ENCODE assay signal across 34 mouse cellular contexts in the genomic region with DNA sequence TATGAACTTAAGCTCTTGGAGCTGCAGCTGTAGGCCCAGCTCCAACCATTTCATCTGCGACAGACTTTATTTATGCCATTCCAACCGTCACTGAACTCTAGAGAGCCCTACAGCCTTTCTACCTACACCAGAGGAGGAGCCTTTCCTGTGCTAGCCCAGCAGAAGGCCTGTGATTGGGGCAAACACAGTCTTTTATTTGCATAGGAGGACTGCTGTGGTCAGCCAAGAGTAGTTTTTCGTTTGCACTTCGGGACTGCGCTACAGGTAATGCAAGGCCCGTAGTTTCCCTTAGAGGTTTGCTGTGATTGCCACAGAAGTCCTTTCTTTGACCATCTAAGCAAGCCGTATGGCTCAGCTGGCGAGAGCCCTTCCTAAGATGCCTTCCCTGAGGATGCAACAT. TPM values are rescaled to one million over a fixed set of nuclear protein-coding genes. Genes with fewer than 3 reads are reported as not detected.
A peak's percentile ranks its signal among the peaks of the same experiment; 100 is the strongest.
DNase-seq lines count a peak whose midpoint lies in the region; ATAC-seq lines count a peak whose summit lies in the region.
"Had no signal": no experiment of that assay in that cellular context is flagged by ENCODE, and none has a peak within 500 bp of the region (broad histone marks: within the 10 kb centered on the region; RNA-seq: fewer than 3 reads in every experiment).

No protein-coding gene starts in this region.

- 0 out of 2 replicates have a peak overlapping the region, but pooled peaks have one; percentile 21 for H3K9ac ChIP-seq in embryonic facial prominence, embryonic 13.5 days
- H3K9ac ChIP-seq in heart, embryonic 13.5 days, result peak overlapping the region; percentile 44; the same call in 1 of the 2 replicates
- H3K9ac ChIP-seq in limb, embryonic 12.5 days (replicated peaks), result 0 out of 2 replicates have a peak overlapping the region, but pooled peaks have one; percentile 12
- H3K9ac ChIP-seq in midbrain, embryonic 11.5 days (ENCODE audit: low read length), result no peak overlapping the region
- no peak overlapping the region for H3K9ac ChIP-seq in midbrain, embryonic 13.5 days (replicated peaks)
- H3K9ac ChIP-seq: embryonic facial prominence, embryonic 12.5 days; forebrain, embryonic 15.5 days; hindbrain, embryonic 12.5 days; liver, embryonic 13.5 days; lung, embryonic 14.5 days; midbrain, embryonic 12.5 days; neural tube, embryonic 15.5 days had no signal

- 79% methylated on average over 8 of the region's 8 CpGs for WGBS in embryonic facial prominence, embryonic 13.5 days
- 80% methylated on average over 8 of the region's 8 CpGs for WGBS in embryonic facial prominence, embryonic 10.5 days
- 68% methylated on average over 8 of the region's 8 CpGs for WGBS in heart, embryonic 13.5 days
- WGBS in limb, embryonic 12.5 days, result 74% methylated on average over 8 of the region's 8 CpGs
- 70% methylated on average over 8 of the region's 8 CpGs for WGBS in limb, embryonic 10.5 days
- 79% methylated on average over 8 of the region's 8 CpGs for WGBS in midbrain, embryonic 11.5 days
- WGBS in midbrain, embryonic 13.5 days, result 72% methylated on average over 8 of the region's 8 CpGs

- H3K9me3 ChIP-seq in embryonic facial prominence, embryonic 13.5 days, result no peaks in the 10 kb centered on the region
- no peaks in the 10 kb centered on the region for H3K9me3 ChIP-seq in embryonic facial prominence, embryonic 10.5 days
- no peaks in the 10 kb centered on the region for H3K9me3 ChIP-seq in heart, embryonic 13.5 days
- no peaks in the 10 kb centered on the region for H3K9me3 ChIP-seq in limb, embryonic 12.5 days
- no peaks in the 10 kb centered on the region for H3K9me3 ChIP-seq in limb, embryonic 10.5 days (replicated peaks)
- no peaks in the 10 kb centered on the region for H3K9me3 ChIP-seq in midbrain, embryonic 11.5 days (ENCODE audit: control insufficient read depth, low read length)
- no peaks in the 10 kb centered on the region for H3K9me3 ChIP-seq in midbrain, embryonic 13.5 days
- H3K9me3 ChIP-seq: embryonic facial prominence, embryonic 12.5 days; forebrain, embryonic 10.5 days; forebrain, embryonic 15.5 days; G1E; hindbrain, embryonic 12.5 days; liver, embryonic 13.5 days; midbrain, embryonic 12.5 days; neural tube, embryonic 15.5 days had no signal

- no peak for ATAC-seq in embryonic facial prominence, embryonic 13.5 days (ENCODE audit: insufficient number of reproducible peaks, insufficient read depth, low FRiP score, low TSS enrichment, low read depth)
- no peak for ATAC-seq in heart, embryonic 13.5 days (ENCODE audit: extremely low read depth, insufficient number of reproducible peaks, low FRiP score, low TSS enrichment)
- no peak for ATAC-seq in limb, embryonic 12.5 days (ENCODE audit: insufficient number of reproducible peaks, insufficient read depth, low FRiP score, low TSS enrichment, low read depth)
- ATAC-seq in midbrain, embryonic 11.5 days (ENCODE audit: low FRiP score), result no peak
- ATAC-seq in midbrain, embryonic 13.5 days, result no peak
- ATAC-seq: forebrain, embryonic 15.5 days; hindbrain, postnatal 0 days; intestine, embryonic 16.5 days had no signal

- no peak overlapping the region for H3K4me3 ChIP-seq in embryonic facial prominence, embryonic 13.5 days
- H3K4me3 ChIP-seq in embryonic facial prominence, embryonic 10.5 days, result no peak overlapping the region
- H3K4me3 ChIP-seq in heart, embryonic 13.5 days, result no peak overlapping the region
- no peak overlapping the region for H3K4me3 ChIP-seq in limb, embryonic 12.5 days (replicated peaks)
- no peak overlapping the region for H3K4me3 ChIP-seq in limb, embryonic 10.5 days
- no peak overlapping the region for H3K4me3 ChIP-seq in midbrain, embryonic 11.5 days (ENCODE audit: low read depth, low read length)
- no peak overlapping the region for H3K4me3 ChIP-seq in midbrain, embryonic 13.5 days (replicated peaks)
- H3K4me3 ChIP-seq: embryonic facial prominence, embryonic 12.5 days; forebrain, embryonic 10.5 days; forebrain, embryonic 15.5 days; hindbrain, embryonic 12.5 days; liver, embryonic 13.5 days; midbrain, embryonic 12.5 days; neural tube, embryonic 15.5 days had no signal

- H3K27ac ChIP-seq in embryonic facial prominence, embryonic 13.5 days, result no peak overlapping the region
- no peak overlapping the region for H3K27ac ChIP-seq in embryonic facial prominence, embryonic 10.5 days (replicated peaks)
- H3K27ac ChIP-seq in heart, embryonic 13.5 days (replicated peaks), result peak overlapping the region; percentile 55
- no peak overlapping the region for H3K27ac ChIP-seq in limb, embryonic 12.5 days
- H3K27ac ChIP-seq in limb, embryonic 10.5 days, result no peak overlapping the region
- H3K27ac ChIP-seq in midbrain, embryonic 11.5 days (ENCODE audit: low read depth, low read length), result no peak overlapping the region
- H3K27ac ChIP-seq in midbrain, embryonic 13.5 days, result no peak overlapping the region
- H3K27ac ChIP-seq: embryonic facial prominence, embryonic 12.5 days; forebrain, embryonic 10.5 days; forebrain, embryonic 15.5 days; hindbrain, embryonic 12.5 days; hindbrain, postnatal 0 days; liver, embryonic 13.5 days; midbrain, embryonic 12.5 days; neural tube, embryonic 15.5 days had no signal

- no peak for DNase-seq in embryonic facial prominence, embryonic 10.5 days (ENCODE audit: low spot score)
- DNase-seq in heart, adult 18-20 months, result no peak
- no peak for DNase-seq in limb, embryonic 10.5 days (ENCODE audit: low spot score)
- DNase-seq in midbrain, embryonic 11.5 days (ENCODE audit: low spot score, missing footprints), result peak; percentile 80
- DNase-seq: adrenal gland, adult 8-10 months; cerebellum, adult 11 months; cerebellum, adult 9-10 months; cerebellum, postnatal 36 days; kidney, adult 9 months; kidney, postnatal 10 days; layer of hippocampus, postnatal 36 days; left cerebral cortex, postnatal 4 days; liver, embryonic 13.5 days; lung, embryonic 14.5 days; retina, postnatal 1 day; right cerebral cortex, postnatal 14 days; thymus, postnatal 14 days had no signal

- no peaks in the 10 kb centered on the region for H3K27me3 ChIP-seq in embryonic facial prominence, embryonic 13.5 days
- no peaks in the 10 kb centered on the region for H3K27me3 ChIP-seq in embryonic facial prominence, embryonic 10.5 days (replicated peaks; ENCODE audit: low read depth, poor library complexity, severe bottlenecking)
- H3K27me3 ChIP-seq in heart, embryonic 13.5 days (replicated peaks), result no peaks in the 10 kb centered on the region
- no peaks in the 10 kb centered on the region for H3K27me3 ChIP-seq in limb, embryonic 12.5 days
- H3K27me3 ChIP-seq in limb, embryonic 10.5 days (ENCODE audit: low read depth, poor library complexity, severe bottlenecking), result no peaks in the 10 kb centered on the region
- H3K27me3 ChIP-seq in midbrain, embryonic 11.5 days (ENCODE audit: control insufficient read depth, insufficient read depth, low read length), result no peaks in the 10 kb centered on the region
- no peaks in the 10 kb centered on the region for H3K27me3 ChIP-seq in midbrain, embryonic 13.5 days
- H3K27me3 ChIP-seq: embryonic facial prominence, embryonic 12.5 days; forebrain, embryonic 15.5 days; hindbrain, embryonic 12.5 days; liver, embryonic 13.5 days; neural tube, embryonic 15.5 days had no signal

- no peak overlapping the region for H3K4me2 ChIP-seq in embryonic facial prominence, embryonic 13.5 days
- H3K4me2 ChIP-seq in heart, embryonic 13.5 days, result no peak overlapping the region
- H3K4me2 ChIP-seq in limb, embryonic 12.5 days, result no peak overlapping the region
- no peak overlapping the region for H3K4me2 ChIP-seq in midbrain, embryonic 11.5 days
- no peak overlapping the region for H3K4me2 ChIP-seq in midbrain, embryonic 13.5 days (replicated peaks)
- H3K4me2 ChIP-seq: embryonic facial prominence, embryonic 12.5 days; forebrain, embryonic 15.5 days; hindbrain, embryonic 12.5 days; liver, embryonic 13.5 days; lung, embryonic 14.5 days; midbrain, embryonic 12.5 days; neural tube, embryonic 15.5 days had no signal

- no peaks in the 10 kb centered on the region for H3K36me3 ChIP-seq in embryonic facial prominence, embryonic 13.5 days
- no peaks in the 10 kb centered on the region for H3K36me3 ChIP-seq in embryonic facial prominence, embryonic 10.5 days (replicated peaks)
- peaks cover 9% of the 10 kb centered on the region for H3K36me3 ChIP-seq in heart, embryonic 13.5 days
- H3K36me3 ChIP-seq in limb, embryonic 12.5 days, result no peaks in the 10 kb centered on the region
- H3K36me3 ChIP-seq in limb, embryonic 10.5 days, result no peaks in the 10 kb centered on the region
- no peaks in the 10 kb centered on the region for H3K36me3 ChIP-seq in midbrain, embryonic 11.5 days (ENCODE audit: control insufficient read depth, insufficient read depth, low read length)
- no peaks in the 10 kb centered on the region for H3K36me3 ChIP-seq in midbrain, embryonic 13.5 days
- H3K36me3 ChIP-seq: embryonic facial prominence, embryonic 12.5 days; forebrain, embryonic 10.5 days; forebrain, embryonic 15.5 days; G1E; hindbrain, embryonic 12.5 days; liver, embryonic 13.5 days; midbrain, embryonic 12.5 days; neural tube, embryonic 15.5 days had no signal

- H3K4me1 ChIP-seq in embryonic facial prominence, embryonic 13.5 days, result peaks cover 8% of the 10 kb centered on the region
- H3K4me1 ChIP-seq in embryonic facial prominence, embryonic 10.5 days, result peaks cover 19% of the 10 kb centered on the region
- peaks cover 36% of the 10 kb centered on the region for H3K4me1 ChIP-seq in heart, embryonic 13.5 days
- H3K4me1 ChIP-seq in limb, embryonic 12.5 days (replicated peaks), result peaks cover 11% of the 10 kb centered on the region
- peaks cover 13% of the 10 kb centered on the region for H3K4me1 ChIP-seq in limb, embryonic 10.5 days
- H3K4me1 ChIP-seq in midbrain, embryonic 11.5 days (ENCODE audit: control insufficient read depth, insufficient read depth, low read length), result peaks cover 5% of the 10 kb centered on the region; the same call in 1 of the 2 replicates
- peaks cover 9% of the 10 kb centered on the region for H3K4me1 ChIP-seq in midbrain, embryonic 13.5 days (replicated peaks)

RNA-seq across cellular contexts. Expression of a gene that starts 16.0 kb away (rescaled TPM):
- 14.3 and 17.3 TPM in 2 replicates for polyA plus RNA-seq in embryonic facial prominence, embryonic 13.5 days (2015; fragmentation: Nextera tagmentation; extraction: Ambion mirVana)
- polyA plus RNA-seq in embryonic facial prominence, embryonic 10.5 days (2016; fragmentation: Nextera tagmentation; extraction: Ambion mirVana), result 15.3 and 15.4 TPM in 2 replicates
- 17.1 and 19.9 TPM in 2 replicates for polyA plus RNA-seq in heart, embryonic 13.5 days (2015; fragmentation: Nextera tagmentation; extraction: Ambion mirVana)
- total RNA-seq in heart, adult 18-20 months (2021), result 1 to 10 TPM; 4.9 to 5.1 TPM
- 14.2 and 14.6 TPM in 2 replicates for polyA plus RNA-seq in limb, embryonic 12.5 days (2016; fragmentation: Nextera tagmentation; extraction: Ambion mirVana)
- 16.0 and 18.8 TPM in 2 replicates for polyA plus RNA-seq in limb, embryonic 10.5 days (2016; fragmentation: Nextera tagmentation; extraction: Ambion mirVana)
- 20.9 and 22.0 TPM in 2 replicates for polyA plus RNA-seq in midbrain, embryonic 11.5 days (2014; fragmentation: Nextera tagmentation; extraction: Ambion mirVana)
- 15.0 and 17.9 TPM in 2 replicates for polyA plus RNA-seq in midbrain, embryonic 13.5 days (2015; fragmentation: Nextera tagmentation; extraction: Ambion mirVana)

RNA-seq across cellular contexts. Expression of a gene that starts 37.6 kb away (rescaled TPM):
- 1.9 TPM in 1 of 2 replicates, not detected in the other for polyA plus RNA-seq in embryonic facial prominence, embryonic 13.5 days (2015; fragmentation: Nextera tagmentation; extraction: Ambion mirVana)
- 0.39 and 0.70 TPM in 2 replicates for polyA plus RNA-seq in embryonic facial prominence, embryonic 10.5 days (2016; fragmentation: Nextera tagmentation; extraction: Ambion mirVana)
- polyA plus RNA-seq in heart, embryonic 13.5 days (2015; fragmentation: Nextera tagmentation; extraction: Ambion mirVana), result 170 and 207 TPM in 2 replicates
- total RNA-seq in heart, adult 18-20 months (2021), result 100 to 1,000 TPM; 577 to 637 TPM
- 0.10 and 0.31 TPM in 2 replicates for polyA plus RNA-seq in limb, embryonic 12.5 days (2016; fragmentation: Nextera tagmentation; extraction: Ambion mirVana)
- 0.14 TPM in 1 of 2 replicates, not detected in the other for polyA plus RNA-seq in limb, embryonic 10.5 days (2016; fragmentation: Nextera tagmentation; extraction: Ambion mirVana)
- not detected in 2 replicates for polyA plus RNA-seq in midbrain, embryonic 11.5 days (2014; fragmentation: Nextera tagmentation; extraction: Ambion mirVana)
- 0.23 TPM in 1 of 2 replicates, not detected in the other for polyA plus RNA-seq in midbrain, embryonic 13.5 days (2015; fragmentation: Nextera tagmentation; extraction: Ambion mirVana)
- total RNA-seq: hindbrain, postnatal 0 days; megakaryocyte, adult 5-6 weeks had no signal
- polyA plus RNA-seq: forebrain, embryonic 10.5 days; forebrain, embryonic 15.5 days; G1E; large intestine, adult 2 months; lung, embryonic 14.5 days; small intestine, adult 2 months; stomach, embryonic 14.5 days had no signal

RNA-seq across cellular contexts. Expression of a gene that starts 57.4 kb away (rescaled TPM):
- 259 and 270 TPM in 2 replicates for polyA plus RNA-seq in embryonic facial prominence, embryonic 13.5 days (2015; fragmentation: Nextera tagmentation; extraction: Ambion mirVana)
- 183 TPM in 2 replicates for polyA plus RNA-seq in embryonic facial prominence, embryonic 10.5 days (2016; fragmentation: Nextera tagmentation; extraction: Ambion mirVana)
- polyA plus RNA-seq in heart, embryonic 13.5 days (2015; fragmentation: Nextera tagmentation; extraction: Ambion mirVana), result 305 and 332 TPM in 2 replicates
- total RNA-seq in heart, adult 18-20 months (2021), result 100 to 1,000 TPM; 405 to 445 TPM
- 202 and 207 TPM in 2 replicates for polyA plus RNA-seq in limb, embryonic 12.5 days (2016; fragmentation: Nextera tagmentation; extraction: Ambion mirVana)
- polyA plus RNA-seq in limb, embryonic 10.5 days (2016; fragmentation: Nextera tagmentation; extraction: Ambion mirVana), result 186 and 196 TPM in 2 replicates
- polyA plus RNA-seq in midbrain, embryonic 11.5 days (2014; fragmentation: Nextera tagmentation; extraction: Ambion mirVana), result 274 and 282 TPM in 2 replicates
- polyA plus RNA-seq in midbrain, embryonic 13.5 days (2015; fragmentation: Nextera tagmentation; extraction: Ambion mirVana), result 223 and 242 TPM in 2 replicates

Comparison
In these comparisons a context has a peak if more than half of its experiments do, and no peak if none do; other contexts are left out.
1. H3K9ac ChIP-seq: peak in embryonic facial prominence, embryonic 13.5 days (single experiment), heart, embryonic 13.5 days (single experiment) and limb, embryonic 12.5 days (single experiment); none in midbrain, embryonic 11.5 days (single experiment) and midbrain, embryonic 13.5 days (single experiment).
2. RNA of a gene that starts 37.6 kb away (polyA plus RNA-seq): 170 to 207 TPM in heart, embryonic 13.5 days; 0.39 to 0.70 TPM in embryonic facial prominence, embryonic 10.5 days, 0.10 to 0.31 TPM in limb, embryonic 12.5 days, 0.23 TPM in midbrain, embryonic 13.5 days, 1.9 TPM in embryonic facial prominence, embryonic 13.5 days, 0.14 TPM in limb, embryonic 10.5 days and not detected in midbrain, embryonic 11.5 days; every median in the first group is over 10 times any median in the second.